Mouse (Mus musculus) adrenal gland, adult 18-20 months (tissue): ENCODE measurements around the gene Gtsf1l. TPM values are rescaled to one million over a fixed set of nuclear protein-coding genes. Genes with fewer than 3 reads are reported as not detected.
"Not testable (repeated sequence)": the region's sequence is repeated elsewhere in the genome, so short reads cannot be mapped to it uniquely, and the experiment has no call there.

Source experiments
- DNase-seq, 2 experiments: peaks; one replicate each; pipeline ENCODE4 v3.0.0; 2021 to 2022; ENCODE audit warnings: low spot score in 2 of 2
- total RNA-seq, 2 experiments: library from RNA; stranded (reverse); gene quantifications; 1 replicate in 1 of 2; 2 replicates in 1 of 2; pipeline ENCODE4 v1.2.3; 2021

Gtsf1l gene
- total RNA-seq, 2 experiments from 2014 or later = not detected

DNA sequence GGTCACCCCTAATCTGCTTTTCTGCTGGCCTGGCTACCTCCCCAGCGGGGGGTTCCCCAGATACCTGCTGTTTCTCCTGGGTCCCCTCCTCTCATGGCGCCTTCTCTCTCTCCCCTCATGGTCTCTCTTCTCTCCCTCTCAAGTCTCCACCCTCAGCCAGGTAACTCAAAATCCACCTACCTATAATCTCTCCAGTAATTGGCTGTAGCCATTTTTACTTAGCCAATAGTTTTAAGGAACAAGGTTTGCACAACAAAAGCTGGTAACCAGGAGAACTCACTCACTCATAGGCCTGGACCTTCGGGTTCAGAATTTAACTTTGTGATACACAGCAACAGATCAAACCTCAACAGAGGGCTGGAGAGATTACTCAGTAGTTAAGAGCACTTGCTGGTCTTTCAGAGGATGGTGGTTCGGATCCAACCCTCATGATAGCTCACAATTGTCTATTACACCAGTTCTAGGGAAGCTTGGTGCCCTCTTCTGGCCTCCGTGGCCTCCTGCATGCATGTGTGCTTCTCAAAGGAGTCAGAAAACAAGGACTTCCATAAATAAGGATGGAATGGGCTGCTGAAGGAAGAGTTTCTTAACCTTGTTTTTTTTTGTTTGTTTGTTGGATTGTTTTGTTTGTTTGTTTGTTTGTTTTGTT is 1.9 kb upstream of the Gtsf1l start:
- DNase-seq = peak in 1 of 2 experiments; percentile 31

- no peak for DNase-seq
These were observed 1.1 kb downstream of the Gtsf1l start for GRCm38 (mm10) chr2:163086561-163086960.

DNA sequence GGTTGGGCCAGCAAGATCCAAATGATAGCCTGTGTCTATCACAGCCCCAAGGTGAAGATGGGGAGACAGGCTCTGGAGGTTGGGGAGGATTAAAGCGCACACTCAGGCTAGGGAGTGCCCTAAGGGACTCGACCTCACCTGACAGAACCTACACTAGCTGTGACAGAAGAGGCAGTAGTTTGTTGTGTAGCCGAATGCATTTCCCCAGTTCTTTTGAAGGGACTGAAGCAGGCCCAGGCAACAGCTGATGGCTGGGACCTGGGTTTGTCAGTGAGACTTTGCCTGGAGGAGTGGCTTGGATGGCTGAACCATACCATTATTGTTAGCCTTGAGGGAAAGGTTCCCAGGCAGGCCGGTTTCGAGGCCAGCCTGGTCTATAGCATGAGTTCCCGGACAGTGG is 2.6 kb downstream of the Gtsf1l start:
- no peak for DNase-seq

GRCm38 (mm10) chr2:163084519-163084918 is 3.1 kb downstream of the Gtsf1l start:
- no peak for DNase-seq

DNA sequence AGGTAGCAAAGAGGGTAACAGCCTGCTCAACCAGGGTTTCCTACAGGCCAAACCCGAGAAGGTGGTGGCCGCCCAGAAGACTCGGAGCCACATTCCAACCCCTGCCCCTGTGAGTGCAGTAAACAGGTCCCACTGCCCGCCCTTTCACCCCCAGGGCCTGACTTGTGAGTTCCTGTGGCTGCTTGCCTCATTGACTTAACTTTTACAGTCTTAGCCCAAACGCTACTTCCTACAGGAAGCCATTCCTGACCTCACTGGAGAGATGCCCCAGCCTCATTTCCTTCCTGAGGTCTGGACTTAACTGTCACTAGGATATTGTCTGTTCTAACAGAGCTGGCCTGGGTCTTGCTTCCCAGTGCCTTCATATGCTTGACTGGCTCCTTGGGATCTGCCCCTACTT is 5.1 kb downstream of the Gtsf1l start:
- no peak for DNase-seq

DNA sequence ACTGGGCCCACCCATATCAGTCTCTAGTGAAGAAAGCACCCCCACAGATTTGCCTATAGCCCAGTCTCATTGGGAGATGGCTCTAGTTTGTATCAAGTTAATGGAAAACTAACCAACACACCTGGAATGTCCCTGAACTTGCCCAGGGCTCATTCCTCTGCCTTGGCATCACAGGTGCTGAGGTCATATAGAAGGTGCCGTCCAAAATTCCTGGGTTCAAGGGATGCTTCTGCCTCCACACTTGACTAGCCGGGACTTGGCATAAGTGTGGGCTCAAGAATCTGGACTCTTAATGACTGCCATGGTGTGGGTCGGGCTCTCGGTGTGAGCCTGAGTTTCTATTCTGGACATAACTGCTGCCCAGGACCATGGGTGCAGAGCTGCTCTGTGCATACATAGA is 8.6 kb downstream of the Gtsf1l start:
- no peak for DNase-seq

DNA sequence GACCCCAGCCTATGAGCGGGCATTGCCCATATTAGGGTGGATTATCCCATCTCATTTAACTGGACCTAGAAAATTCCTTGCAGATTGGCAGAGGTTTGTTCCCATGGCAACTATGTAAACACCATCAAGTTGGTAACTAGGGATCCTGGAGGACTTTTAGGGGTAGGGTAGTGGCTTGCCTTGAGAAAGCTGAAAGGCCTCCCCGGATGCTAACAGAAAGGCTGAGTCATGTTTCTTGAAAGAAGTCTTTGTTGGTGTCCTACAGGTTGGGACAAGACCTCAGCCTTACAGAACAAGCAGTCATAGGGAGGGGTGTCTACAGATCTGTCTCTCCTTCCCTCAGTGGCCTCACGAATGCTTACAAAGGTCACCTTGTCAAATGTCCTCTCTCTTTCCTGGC is 12.4 kb downstream of the Gtsf1l start:
- no peak for DNase-seq

GRCm38 (mm10) chr2:163074808-163075207 is 12.8 kb downstream of the Gtsf1l start:
- no peak for DNase-seq

DNA sequence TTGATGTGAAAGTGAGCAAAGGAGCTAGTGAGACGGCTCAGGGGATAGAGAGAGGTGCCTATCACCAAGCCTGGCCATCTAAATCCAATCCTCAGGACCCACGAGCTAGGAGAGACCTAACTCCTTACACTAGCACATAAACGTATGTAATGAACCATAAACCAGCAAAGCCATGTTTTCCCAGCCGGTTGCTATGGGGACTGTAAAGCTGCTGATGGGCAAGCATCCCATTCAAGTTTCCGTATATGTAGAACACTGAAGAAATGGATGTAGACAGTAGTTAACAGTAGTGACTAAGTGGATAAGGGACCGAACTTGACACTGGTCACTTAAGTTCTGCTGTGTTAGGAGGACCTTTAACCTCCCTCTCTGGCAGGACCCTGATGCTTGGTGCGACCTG is 13.6 kb downstream of the Gtsf1l start:
- no peak for DNase-seq

GRCm38 (mm10) chr2:163073023-163073757 is 14.5 kb downstream of the Gtsf1l start:
- DNase-seq = no peak

GRCm38 (mm10) chr2:163071590-163071989 is 16.1 kb downstream of the Gtsf1l start:
- DNase-seq = no peak

DNA sequence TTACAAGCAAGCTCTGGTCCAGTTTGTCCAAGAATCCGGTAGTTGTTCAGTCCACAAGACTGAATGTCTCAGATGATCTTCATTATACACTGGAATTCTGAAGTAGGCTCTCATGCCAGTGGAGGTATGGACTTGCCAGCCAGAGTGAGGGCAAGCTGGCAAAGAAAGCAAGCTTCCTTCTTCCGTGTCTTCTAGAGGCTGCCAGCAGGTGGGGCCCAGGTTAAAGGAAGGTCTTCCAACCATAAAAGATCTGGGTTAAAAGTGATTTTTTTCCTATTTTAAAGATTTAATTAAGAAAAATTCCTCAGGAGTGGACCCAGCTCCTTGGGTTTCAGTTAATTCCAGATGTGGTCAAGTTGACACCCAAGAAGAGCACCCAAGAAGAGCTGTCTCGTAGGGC is 17.4 kb downstream of the Gtsf1l start:
- no peak for DNase-seq

GRCm38 (mm10) chr2:163067233-163067632 is 20.4 kb downstream of the Gtsf1l start:
- DNase-seq = no peak

DNA sequence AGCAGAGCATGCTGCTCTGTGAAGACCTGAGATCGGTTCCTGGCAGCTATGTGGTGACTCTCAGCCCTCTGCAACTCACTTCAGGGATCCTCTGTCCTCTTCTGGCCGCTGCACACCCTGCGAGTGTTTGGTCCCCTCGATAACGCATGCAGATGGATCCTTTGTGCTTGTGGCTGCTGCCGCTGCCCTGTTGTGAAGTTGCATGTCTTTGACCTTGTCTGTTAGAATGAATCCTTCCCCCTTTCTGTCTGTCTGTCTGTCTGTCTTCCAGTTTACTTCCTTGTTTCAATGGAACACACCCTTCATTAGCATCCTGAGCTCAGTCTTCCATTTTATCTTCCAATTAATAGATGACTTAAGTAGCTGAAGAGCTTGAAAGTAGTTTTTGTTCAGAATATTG is 21.3 kb downstream of the Gtsf1l start:
- DNase-seq = no peak

DNA sequence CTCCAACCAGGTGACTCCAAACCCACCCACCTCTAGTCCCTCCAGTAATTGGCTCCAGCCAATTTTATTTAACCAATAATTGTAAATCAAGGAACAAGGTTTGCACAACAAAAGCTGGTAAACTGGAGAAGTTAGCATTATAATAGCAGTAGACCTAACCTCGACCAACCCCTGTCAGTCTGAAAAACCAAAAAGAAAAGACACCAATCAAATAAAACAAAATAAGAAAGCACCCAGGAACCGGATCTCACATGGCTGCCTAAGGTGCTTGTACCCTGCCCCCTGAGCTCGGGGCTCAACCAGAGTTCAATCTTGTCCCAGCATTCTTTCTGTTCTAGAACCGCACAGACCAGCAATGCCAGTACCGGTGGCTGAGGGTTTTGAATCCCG is 25.5 kb downstream of the Gtsf1l start:
- DNase-seq = no peak

DNA sequence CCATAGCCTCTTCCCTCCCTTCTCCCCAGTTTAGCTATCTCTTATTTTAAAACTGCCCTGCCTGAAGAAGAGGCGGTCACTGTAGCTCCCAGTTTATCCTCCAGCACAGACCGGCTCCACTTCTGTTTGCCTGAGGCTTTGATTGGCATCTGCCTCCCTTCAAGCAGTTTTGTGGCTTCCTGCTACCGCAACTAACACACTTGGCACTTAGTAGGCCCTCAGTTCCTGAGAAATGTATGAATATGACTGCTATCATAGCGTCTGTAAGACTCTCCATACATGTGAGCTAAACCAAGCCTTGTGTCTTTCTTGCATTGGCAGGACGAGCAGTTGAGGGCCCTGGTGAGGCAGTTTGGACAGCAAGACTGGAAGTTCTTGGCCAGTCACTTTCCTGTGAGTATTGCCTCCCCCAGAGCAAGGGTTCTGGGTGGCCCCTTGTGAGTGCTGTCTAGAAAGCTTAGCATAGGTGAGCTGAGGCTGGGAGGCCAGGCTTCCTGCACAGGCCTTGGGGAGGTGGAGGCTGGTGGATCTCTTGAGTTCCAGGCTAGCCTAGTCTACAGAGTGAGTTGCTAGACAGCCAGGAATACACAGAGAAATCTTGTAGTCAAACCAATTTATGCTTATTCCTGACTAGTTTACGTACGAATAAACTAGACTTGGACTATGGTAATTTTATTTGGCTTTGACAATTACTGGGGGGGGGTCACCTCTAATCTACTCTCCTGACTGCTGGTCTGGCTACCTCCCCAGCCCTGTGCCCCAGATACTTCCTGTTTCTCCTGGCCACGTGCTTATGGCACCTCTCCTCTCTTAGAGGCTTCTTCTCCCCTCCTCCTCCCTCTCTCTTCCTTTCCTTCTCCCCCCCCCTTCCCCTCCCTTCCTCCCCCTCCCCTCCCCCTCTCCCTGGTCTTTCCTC is 26.2 kb downstream of the Gtsf1l start:
- no peak for DNase-seq

- no peak for DNase-seq
These were observed 27.0 kb downstream of the Gtsf1l start for GRCm38 (mm10) chr2:163060630-163061029.

- not testable (repeated sequence) for DNase-seq
These were observed 28.7 kb downstream of the Gtsf1l start for GRCm38 (mm10) chr2:163058981-163059380.

GRCm38 (mm10) chr2:163056584-163056983 is 31.1 kb downstream of the Gtsf1l start:
- DNase-seq = no peak

- peak in 1 of 2 experiments; percentile 37 for DNase-seq
These were observed 31.9 kb downstream of the Gtsf1l start for GRCm38 (mm10) chr2:163055715-163056114.

GRCm38 (mm10) chr2:163054891-163055494 is 32.7 kb downstream of the Gtsf1l start:
- DNase-seq = no peak
